Mouse (Mus musculus) bone marrow macrophage, adult 2 months (primary cell): ENCODE results near the gene Lad1.

Source experiments
- CTCF ChIP-seq: IDR thresholded peaks from 2 replicates; pipeline ENCODE4 v1.5.1; 2012; ENCODE audit warnings: low read depth, mild to moderate bottlenecking, low read length, moderate library complexity
- POLR2A ChIP-seq: IDR thresholded peaks from 2 replicates; pipeline ENCODE4 v1.6.1; 2012; ENCODE audit warnings: mild to moderate bottlenecking, low read depth, low read length, borderline replicate concordance

DNA sequence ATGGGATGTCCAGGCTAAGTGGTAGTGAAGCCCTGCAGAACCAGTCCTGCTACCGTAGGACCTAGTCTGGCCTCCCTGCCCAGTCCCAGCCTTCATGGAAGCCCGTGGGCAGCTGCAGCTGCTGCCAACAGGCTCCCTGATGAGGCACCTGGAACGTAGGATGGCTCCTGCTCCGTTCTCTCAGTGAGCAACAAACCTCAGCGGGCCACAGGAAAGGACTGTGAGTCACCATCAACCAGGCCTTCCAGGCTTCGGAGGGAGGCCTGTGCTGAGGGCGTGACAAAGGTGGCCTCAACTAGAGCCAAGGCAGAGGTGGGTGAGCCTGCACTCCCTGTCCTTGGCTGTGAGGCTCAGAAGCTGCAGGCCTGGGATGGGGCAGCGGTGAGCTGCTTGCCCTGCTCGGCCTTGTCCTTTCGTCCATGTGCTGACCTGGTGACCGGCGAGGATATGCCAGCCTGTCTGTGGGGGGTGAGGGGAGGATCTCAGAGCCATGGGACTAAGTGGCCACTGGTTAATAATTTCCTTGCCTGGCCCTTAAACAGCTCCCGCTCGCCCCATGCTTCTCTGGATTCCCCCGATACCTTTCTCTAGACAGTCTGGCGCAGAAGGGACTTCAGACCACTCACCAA, 2.5 kb downstream of the Lad1 start:
- TF ChIP-seq POLR2A (no peak), CTCF (no peak)
